Mouse (Mus musculus): Measurements from ENCODE around the gene Trpc4.

- TF ChIP-seq CTCF (IDR thresholded peaks at IDR 0.05; ENCODE audit: extremely low read depth, insufficient read length, insufficient replicate concordance, low read depth, low read length) (no peak), POLR2A (IDR thresholded peaks at IDR 0.05; ENCODE audit: low read depth, low read length) (no peak)
Observed at GRCm38 (mm10) chr3:54360897-54361296, 205.1 kb downstream of the Trpc4 start, which contains the start of gene Postn.

Measured in small intestine, adult 2 months (tissue).